Mouse (Mus musculus) G1E (cell line): ENCODE data around the gene Srf.

Source experiments
- CTCF ChIP-seq: IDR thresholded peaks from 2 replicates; pipeline ENCODE4 v1.5.1; 2012; ENCODE audit warnings: low read depth, low read length, inconsistent platforms, mixed read lengths
- GATA1 ChIP-seq: IDR thresholded peaks from 2 replicates; pipeline ENCODE4 v1.6.1; 2012; ENCODE audit warnings: borderline replicate concordance, low read length, inconsistent platforms, mixed read lengths
- GATA2 ChIP-seq: IDR thresholded peaks from 2 replicates; pipeline ENCODE4 v1.6.1; 2012; ENCODE audit warnings: low read depth, low read length, inconsistent platforms, borderline replicate concordance
- POLR2AphosphoS5 ChIP-seq: IDR thresholded peaks from 2 replicates; pipeline ENCODE4 v1.6.1; 2012; ENCODE audit warnings: low read depth, low read length, inconsistent platforms; ENCODE audit not compliant: insufficient replicate concordance
- TAL1 ChIP-seq: conservative IDR thresholded peaks from 2 replicates; pipeline ENCODE4 v1.6.1; 2012; ENCODE audit warnings: low read depth, low read length, inconsistent platforms, mixed read lengths

DNA sequence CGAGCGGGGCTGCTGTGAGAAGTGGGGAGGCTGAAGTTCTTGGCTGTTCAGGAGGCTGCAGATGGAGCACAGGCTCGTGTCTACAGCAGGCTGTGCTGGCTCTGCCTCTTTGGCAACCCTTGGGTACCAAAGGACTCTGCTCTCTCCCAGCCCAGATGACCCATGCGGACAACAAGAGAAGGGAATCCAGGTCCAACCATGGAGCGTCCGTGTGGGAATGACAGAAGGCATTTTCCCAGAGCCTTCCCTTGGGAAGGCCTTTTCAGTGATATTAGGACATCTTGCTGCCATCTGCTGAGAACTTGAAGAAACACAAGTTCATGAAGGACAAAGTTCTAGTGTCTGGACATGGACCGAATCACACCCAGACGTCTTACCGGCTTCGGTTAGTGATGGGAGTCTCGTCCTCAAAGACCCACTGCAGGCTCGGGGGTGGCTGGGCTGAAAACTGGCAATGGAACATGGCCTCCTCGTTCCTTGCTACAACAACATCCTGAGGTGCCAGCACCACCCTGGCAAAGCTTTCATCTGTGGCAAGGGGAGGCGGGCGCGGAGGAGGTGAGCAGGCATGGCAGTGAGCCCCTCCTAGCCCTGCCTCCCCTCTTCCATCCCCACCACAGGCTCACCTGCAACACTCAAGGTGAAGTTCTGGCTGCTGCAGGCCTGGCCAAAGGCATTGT, 33.8 kb upstream of the Srf start:
- no peak for TF ChIP-seq CTCF
- TF ChIP-seq TAL1: no peak
- TF ChIP-seq POLR2AphosphoS5: no peak
- no peak for TF ChIP-seq GATA2
- no peak for TF ChIP-seq GATA1
